Mouse (Mus musculus): ENCODE measurements around the gene Gm10272. TPM values are rescaled to one million over a fixed set of nuclear protein-coding genes. Genes with fewer than 3 reads are reported as not detected.
"Not testable (repeated sequence)": the region's sequence is repeated elsewhere in the genome, so short reads cannot be mapped to it uniquely, and the experiment has no call there.

Gm10272 gene
- polyA plus RNA-seq, 1 experiment from 2014 or later, result not detected

DNA sequence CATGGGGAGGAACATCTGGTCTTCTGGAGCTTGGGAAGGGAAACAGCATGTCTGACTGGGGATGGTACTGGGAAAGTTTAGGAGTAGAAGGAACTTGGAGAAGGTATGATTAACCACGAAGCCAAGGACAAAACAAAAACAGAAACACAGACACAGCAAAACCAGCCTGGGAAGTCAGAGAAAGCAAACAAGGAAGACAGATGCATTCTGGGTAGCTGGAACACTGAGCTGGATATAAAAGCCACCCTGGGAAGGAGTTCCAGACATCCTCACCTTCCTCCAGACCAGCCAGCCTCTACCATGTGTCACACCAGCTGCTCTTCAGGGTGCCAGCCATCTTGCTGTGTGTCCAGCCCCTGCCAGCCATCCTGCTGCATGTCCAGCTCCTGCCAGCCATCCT, 9.1 kb downstream of the Gm10272 start, which contains the start of gene Gm10142:
Gm10142 (plus strand) TSS at position 301 of the 400 bp plus-strand sequence.
- Histone ChIP-seq H3K4me1 (ENCODE audit: control insufficient read depth, insufficient read depth, low read length) (no peaks in the 10 kb centered on the region), H3K9ac (ENCODE audit: low read length) (no peak within 1 kb of the TSS), H3K27ac (ENCODE audit: low read length) (no peak within 1 kb of the TSS), H3K27me3 (ENCODE audit: control insufficient read depth, insufficient read depth, low read length) (no peaks in the 10 kb centered on the region), H3K9me3 (replicated peaks; ENCODE audit: control insufficient read depth, low read length) (peaks cover 8% of the 10 kb centered on the region; the same call in 1 of the 2 replicates), H3K4me3 (ENCODE audit: low read length) (no peak within 1 kb of the TSS), H3K4me2 (ENCODE audit: low read depth, low read length) (no peak within 1 kb of the TSS), H3K36me3 (ENCODE audit: control insufficient read depth, insufficient read depth) (no peaks in the 10 kb centered on the region)
- WGBS, result 64% methylated on average over 1 of the region's 1 CpGs
- ATAC-seq (replicated peaks; ENCODE audit: extremely low read depth, insufficient read depth, low FRiP score), result no peak

DNA sequence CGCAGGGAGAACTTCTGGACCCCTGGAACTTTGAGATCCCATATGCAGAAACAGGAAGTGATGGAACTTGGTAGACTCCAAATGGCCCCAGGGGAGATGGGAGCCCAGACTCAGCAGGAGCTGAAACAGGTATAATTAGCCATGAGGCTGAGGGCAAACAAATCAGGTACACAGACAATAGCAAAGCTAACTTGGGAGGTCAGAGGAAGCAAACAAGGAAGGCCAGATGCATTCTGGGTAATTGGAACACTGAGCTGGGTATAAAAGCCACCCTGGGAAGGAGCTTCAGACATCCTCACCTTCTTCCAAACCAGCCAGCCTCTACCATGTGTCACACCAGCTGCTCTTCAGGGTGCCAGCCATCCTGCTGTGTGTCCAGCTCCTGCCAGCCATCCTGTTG, 13.9 kb downstream of the Gm10272 start, which contains the start of gene Krtap12-1:
Krtap12-1 (plus strand) TSS at position 301 of the 400 bp plus-strand sequence.
- ATAC-seq (replicated peaks; ENCODE audit: extremely low read depth, insufficient read depth, low FRiP score); H3K9me3 ChIP-seq (replicated peaks; ENCODE audit: control insufficient read depth, low read length); H3K27me3 ChIP-seq (ENCODE audit: control insufficient read depth, insufficient read depth, low read length); H3K4me1 ChIP-seq (ENCODE audit: control insufficient read depth, insufficient read depth, low read length); H3K27ac ChIP-seq (ENCODE audit: low read length); H3K4me2 ChIP-seq (ENCODE audit: low read depth, low read length); H3K36me3 ChIP-seq (ENCODE audit: control insufficient read depth, insufficient read depth); H3K9ac ChIP-seq (ENCODE audit: low read length); H3K4me3 ChIP-seq (ENCODE audit: low read length): not testable (repeated sequence)
- WGBS, result 65% methylated on average over 1 of the region's 1 CpGs

DNA sequence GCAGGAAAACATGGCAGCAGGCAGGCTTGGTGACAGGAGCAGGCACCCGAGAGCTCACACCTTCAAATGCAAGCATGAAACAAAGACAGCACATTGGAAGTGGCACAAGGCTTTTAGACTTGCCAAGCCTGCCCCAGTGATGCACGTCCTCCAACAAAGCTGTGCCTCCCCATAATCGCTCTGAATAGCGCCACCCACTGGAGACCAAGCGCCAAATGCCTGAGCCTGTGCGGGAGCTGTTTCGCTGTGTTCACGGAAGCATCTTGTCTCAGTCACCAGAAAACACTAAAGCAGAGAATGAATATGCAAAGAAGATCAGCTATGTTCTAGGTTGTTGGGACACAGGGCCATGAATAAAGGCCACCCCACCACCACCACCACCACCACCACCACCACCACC, 18.4 kb downstream of the Gm10272 start:
- Histone ChIP-seq H3K36me3 (ENCODE audit: control insufficient read depth, insufficient read depth) (no peaks in the 10 kb centered on the region), H3K9ac (ENCODE audit: low read length) (no peak overlapping the region), H3K4me1 (ENCODE audit: control insufficient read depth, insufficient read depth, low read length) (no peaks in the 10 kb centered on the region), H3K4me2 (ENCODE audit: low read depth, low read length) (no peak overlapping the region), H3K27ac (ENCODE audit: low read length) (no peak overlapping the region), H3K4me3 (ENCODE audit: low read length) (no peak overlapping the region), H3K9me3 (replicated peaks; ENCODE audit: control insufficient read depth, low read length) (no peaks in the 10 kb centered on the region), H3K27me3 (ENCODE audit: control insufficient read depth, insufficient read depth, low read length) (no peaks in the 10 kb centered on the region)
- ATAC-seq (replicated peaks; ENCODE audit: extremely low read depth, insufficient read depth, low FRiP score), result no peak
- 77% methylated on average over 8 of the region's 8 CpGs for WGBS

DNA sequence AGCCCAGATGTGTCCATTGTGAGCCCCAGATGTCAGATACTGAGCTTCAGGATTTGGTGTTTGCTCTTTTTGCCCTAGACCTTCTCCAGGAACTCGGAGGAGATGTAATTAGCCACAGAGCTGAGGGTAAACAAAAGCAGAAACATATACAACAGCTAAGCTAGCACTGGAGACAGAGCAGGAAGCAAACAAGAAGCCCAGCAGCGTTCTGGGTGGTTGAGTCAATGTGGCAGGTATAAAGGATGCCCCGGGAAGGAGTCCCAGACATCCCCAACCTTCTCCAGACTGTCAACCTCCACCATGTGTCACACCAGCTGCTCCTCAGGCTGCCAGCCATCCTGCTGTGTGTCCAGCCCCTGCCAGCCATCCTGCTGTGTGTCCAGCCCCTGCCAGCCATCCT, 19.8 kb downstream of the Gm10272 start, which contains the start of gene Gm10100:
Gm10100 (plus strand) TSS at position 301 of the 400 bp plus-strand sequence.
- no peak for ATAC-seq (replicated peaks; ENCODE audit: extremely low read depth, insufficient read depth, low FRiP score)
- Histone ChIP-seq H3K27me3 (ENCODE audit: control insufficient read depth, insufficient read depth, low read length) (no peaks in the 10 kb centered on the region), H3K36me3 (ENCODE audit: control insufficient read depth, insufficient read depth) (no peaks in the 10 kb centered on the region), H3K4me3 (ENCODE audit: low read length) (no peak within 1 kb of the TSS), H3K9ac (ENCODE audit: low read length) (no peak within 1 kb of the TSS), H3K4me2 (ENCODE audit: low read depth, low read length) (no peak within 1 kb of the TSS), H3K27ac (ENCODE audit: low read length) (no peak within 1 kb of the TSS), H3K9me3 (replicated peaks; ENCODE audit: control insufficient read depth, low read length) (no peaks in the 10 kb centered on the region), H3K4me1 (ENCODE audit: control insufficient read depth, insufficient read depth, low read length) (no peaks in the 10 kb centered on the region)
- 25% methylated on average over 3 of the region's 3 CpGs for WGBS

DNA sequence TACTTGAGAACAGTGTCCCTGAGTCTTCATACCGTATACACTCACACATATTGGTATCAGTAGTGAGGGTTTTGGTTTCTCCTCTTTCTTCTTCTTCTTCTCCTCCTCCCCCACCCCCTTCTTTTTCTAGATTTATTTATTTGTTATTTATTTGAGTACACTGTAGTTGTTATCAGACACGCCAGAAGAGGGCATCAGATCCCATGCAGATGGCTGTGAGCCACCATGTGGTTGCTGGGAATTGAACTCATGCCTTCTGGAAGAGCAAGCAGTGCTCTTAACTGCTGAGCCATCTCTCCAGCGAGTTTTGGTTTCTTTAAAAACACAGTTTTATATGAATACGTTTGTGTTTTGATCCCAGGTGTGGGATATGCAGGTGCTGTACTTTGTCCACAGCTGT, 21.9 kb downstream of the Gm10272 start:
- Histone ChIP-seq H3K4me2 (ENCODE audit: low read depth, low read length) (no peak overlapping the region), H3K36me3 (ENCODE audit: control insufficient read depth, insufficient read depth) (no peaks in the 10 kb centered on the region), H3K9ac (ENCODE audit: low read length) (no peak overlapping the region), H3K4me1 (ENCODE audit: control insufficient read depth, insufficient read depth, low read length) (no peaks in the 10 kb centered on the region), H3K4me3 (ENCODE audit: low read length) (no peak overlapping the region), H3K9me3 (replicated peaks; ENCODE audit: control insufficient read depth, low read length) (no peaks in the 10 kb centered on the region), H3K27ac (ENCODE audit: low read length) (no peak overlapping the region), H3K27me3 (ENCODE audit: control insufficient read depth, insufficient read depth, low read length) (no peaks in the 10 kb centered on the region)
- no peak for ATAC-seq (replicated peaks; ENCODE audit: extremely low read depth, insufficient read depth, low FRiP score)
- 55% methylated on average over 4 of the region's 4 CpGs for WGBS

DNA sequence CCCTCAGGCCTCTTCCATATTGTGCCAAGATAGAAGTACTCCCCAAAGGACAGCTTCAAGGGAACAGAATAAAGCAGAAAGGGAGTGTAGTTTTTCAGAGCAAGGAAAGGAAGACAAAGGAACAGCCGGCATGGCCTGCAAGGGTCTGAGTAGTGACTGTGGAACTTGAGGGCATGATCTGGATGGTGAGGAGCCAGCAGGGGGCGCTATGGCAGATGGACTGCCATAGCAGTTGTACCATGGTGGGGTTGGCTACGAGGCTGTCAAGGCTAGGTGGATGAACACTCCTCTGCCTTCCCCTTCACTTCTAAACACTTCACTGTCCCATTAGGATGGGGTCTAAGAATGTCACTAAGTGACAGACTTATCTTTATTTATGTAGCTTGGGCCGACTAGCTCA, 22.8 kb downstream of the Gm10272 start:
- no peaks in the 10 kb centered on the region for H3K4me1 ChIP-seq (ENCODE audit: control insufficient read depth, insufficient read depth, low read length)
- no peaks in the 10 kb centered on the region for H3K27me3 ChIP-seq (ENCODE audit: control insufficient read depth, insufficient read depth, low read length)
- no peak overlapping the region for H3K9ac ChIP-seq (ENCODE audit: low read length)
- no peak overlapping the region for H3K4me3 ChIP-seq (ENCODE audit: low read length)
- no peak for ATAC-seq (replicated peaks; ENCODE audit: extremely low read depth, insufficient read depth, low FRiP score)
- no peak overlapping the region for H3K4me2 ChIP-seq (ENCODE audit: low read depth, low read length)
- H3K36me3 ChIP-seq (ENCODE audit: control insufficient read depth, insufficient read depth), result no peaks in the 10 kb centered on the region
- no peak overlapping the region for H3K27ac ChIP-seq (ENCODE audit: low read length)
- H3K9me3 ChIP-seq (replicated peaks; ENCODE audit: control insufficient read depth, low read length), result no peaks in the 10 kb centered on the region; the same call in 1 of the 2 replicates
- WGBS, result 44% methylated on average over 4 of the region's 4 CpGs

DNA sequence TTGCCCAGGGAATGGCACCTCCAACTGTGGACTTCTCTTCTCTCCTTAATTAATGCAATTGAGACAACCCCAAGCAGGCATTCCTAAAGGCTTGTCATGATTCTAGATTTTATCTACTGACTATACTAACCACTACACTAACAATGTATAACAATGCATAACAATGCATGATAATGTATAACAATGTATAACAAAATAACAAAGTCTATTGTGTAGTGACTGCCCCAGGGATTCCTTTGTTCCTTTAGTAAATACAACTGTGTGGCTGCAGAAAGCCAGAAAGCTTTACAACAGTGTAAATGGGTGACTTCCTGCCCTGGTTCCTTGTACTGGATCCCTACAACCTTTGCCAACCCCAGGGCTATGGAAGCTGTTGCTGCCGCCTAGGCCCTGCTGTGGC, 29.5 kb downstream of the Gm10272 start:
- ATAC-seq (replicated peaks; ENCODE audit: extremely low read depth, insufficient read depth, low FRiP score), result no peak
- no peaks in the 10 kb centered on the region for H3K27me3 ChIP-seq (ENCODE audit: control insufficient read depth, insufficient read depth, low read length)
- no peak overlapping the region for H3K4me3 ChIP-seq (ENCODE audit: low read length)
- no peak overlapping the region for H3K4me2 ChIP-seq (ENCODE audit: low read depth, low read length)
- H3K27ac ChIP-seq (ENCODE audit: low read length), result no peak overlapping the region
- peaks cover 7% of the 10 kb centered on the region for H3K9me3 ChIP-seq (replicated peaks; ENCODE audit: control insufficient read depth, low read length)
- no peaks in the 10 kb centered on the region for H3K4me1 ChIP-seq (ENCODE audit: control insufficient read depth, insufficient read depth, low read length)
- H3K36me3 ChIP-seq (ENCODE audit: control insufficient read depth, insufficient read depth), result no peaks in the 10 kb centered on the region
- 76% methylated on average over 1 of the region's 1 CpGs for WGBS
- no peak overlapping the region for H3K9ac ChIP-seq (ENCODE audit: low read length)

DNA sequence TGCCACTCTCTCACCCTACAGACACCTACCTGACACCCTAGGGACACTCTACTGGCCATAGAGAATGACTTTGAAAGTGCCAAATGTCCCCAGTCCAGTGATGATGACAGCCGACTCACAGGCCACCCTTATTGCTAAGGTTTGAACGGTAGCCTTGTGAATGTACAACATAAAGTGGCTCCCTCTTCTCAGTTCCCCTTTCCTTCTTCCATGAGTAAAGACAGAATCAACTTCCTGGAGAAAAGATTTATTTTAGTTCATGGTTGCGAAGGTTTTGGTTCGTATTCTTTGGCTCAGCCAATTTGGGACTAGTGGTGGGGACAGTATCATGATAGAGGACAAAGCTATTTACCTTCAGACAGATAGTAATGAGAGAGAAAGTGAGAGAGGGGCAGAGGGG, 32.5 kb downstream of the Gm10272 start:
- Histone ChIP-seq H3K4me3 (ENCODE audit: low read length) (no peak overlapping the region), H3K9ac (ENCODE audit: low read length) (no peak overlapping the region), H3K27ac (ENCODE audit: low read length) (no peak overlapping the region), H3K36me3 (ENCODE audit: control insufficient read depth, insufficient read depth) (no peaks in the 10 kb centered on the region), H3K27me3 (ENCODE audit: control insufficient read depth, insufficient read depth, low read length) (no peaks in the 10 kb centered on the region), H3K4me1 (ENCODE audit: control insufficient read depth, insufficient read depth, low read length) (no peaks in the 10 kb centered on the region), H3K9me3 (replicated peaks; ENCODE audit: control insufficient read depth, low read length) (peaks cover 7% of the 10 kb centered on the region), H3K4me2 (ENCODE audit: low read depth, low read length) (no peak overlapping the region)
- no peak for ATAC-seq (replicated peaks; ENCODE audit: extremely low read depth, insufficient read depth, low FRiP score)
- WGBS, result 77% methylated on average over 4 of the region's 4 CpGs

DNA sequence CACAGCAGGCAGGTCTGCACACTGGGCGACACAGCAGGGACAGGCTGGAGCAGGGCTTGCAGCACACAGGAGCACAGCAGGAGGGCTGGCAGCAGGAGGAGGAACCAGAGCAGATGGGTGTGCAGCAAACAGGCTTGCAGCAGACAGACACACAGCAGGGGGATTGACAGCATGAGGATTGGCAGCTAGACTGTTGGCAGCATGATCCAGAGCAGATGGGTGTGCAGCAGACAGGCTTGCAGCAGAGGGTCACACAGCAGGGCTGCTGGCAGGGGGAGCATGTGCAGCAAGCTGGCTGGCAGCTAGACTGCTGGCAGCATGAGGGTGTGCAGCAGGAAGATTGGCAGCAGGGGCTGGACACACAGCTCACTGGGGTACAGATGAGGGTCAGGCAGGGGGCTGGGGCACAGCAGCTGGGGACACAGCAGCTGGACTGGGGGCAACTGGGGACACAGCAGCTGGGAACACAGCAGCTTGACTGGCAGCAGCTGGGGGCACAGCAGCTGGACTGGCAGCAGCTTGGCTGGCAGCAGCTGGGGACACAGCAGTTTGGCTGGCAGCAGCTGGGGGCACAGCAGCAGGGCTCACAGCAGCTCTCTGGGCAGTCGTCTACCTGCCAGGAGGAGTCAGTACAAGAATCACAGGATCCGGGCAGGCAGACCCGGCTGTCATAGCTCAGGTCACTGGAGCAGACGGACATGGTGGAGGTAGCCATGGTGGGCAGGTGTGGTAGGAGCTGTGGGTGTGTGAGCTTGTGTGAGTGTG, 35.7 kb downstream of the Gm10272 start, which contains the start of gene Gm18596:
Gm18596 (minus strand) TSS at position 715 of the 765 bp plus-strand sequence.
- not testable (repeated sequence) for H3K4me3 ChIP-seq (ENCODE audit: low read length); H3K27ac ChIP-seq (ENCODE audit: low read length); H3K27me3 ChIP-seq (ENCODE audit: control insufficient read depth, insufficient read depth, low read length); H3K4me2 ChIP-seq (ENCODE audit: low read depth, low read length); H3K9me3 ChIP-seq (replicated peaks; ENCODE audit: control insufficient read depth, low read length); H3K36me3 ChIP-seq (ENCODE audit: control insufficient read depth, insufficient read depth); H3K9ac ChIP-seq (ENCODE audit: low read length); ATAC-seq (replicated peaks; ENCODE audit: extremely low read depth, insufficient read depth, low FRiP score); H3K4me1 ChIP-seq (ENCODE audit: control insufficient read depth, insufficient read depth, low read length)
- 55% methylated on average over 5 of the region's 5 CpGs for WGBS

Measured in heart, embryonic 16.5 days (tissue).